Comparison of ENCODE assay signal across 8 mouse cellular contexts in genomic region chr7:80828146-80828860, GRCm38 (mm10). TPM values are rescaled to one million over a fixed set of nuclear protein-coding genes. Genes with fewer than 3 reads are reported as not detected.
DNase-seq lines count a peak whose midpoint lies in the region; ATAC-seq and TF ChIP-seq lines count a peak whose summit lies in the region.

No protein-coding gene starts in this region.

- H3K36me3 ChIP-seq in heart, embryonic 10.5 days, result no peaks in the 10 kb centered on the region
- H3K36me3 ChIP-seq in CH12.LX (replicated peaks in 1 of 2; ENCODE audit: control insufficient read depth in 1 of 2, insufficient read depth in 1 of 2, low read length in 1 of 2), result no peaks in the 10 kb centered on the region
- H3K36me3 ChIP-seq in kidney, embryonic 16.5 days (ENCODE audit: insufficient read depth, low read length), result no peaks in the 10 kb centered on the region

- peaks cover 12% of the 10 kb centered on the region; the same call in 1 of the 2 replicates for H3K4me1 ChIP-seq in heart, embryonic 10.5 days
- peaks cover 24 to 53% of the 10 kb centered on the region in 2 experiments for H3K4me1 ChIP-seq in CH12.LX (ENCODE audit: control insufficient read depth in 1 of 2, insufficient read depth in 2 of 2)
- H3K4me1 ChIP-seq in kidney, embryonic 16.5 days (ENCODE audit: insufficient read depth, low read length), result peaks cover 41% of the 10 kb centered on the region

- no peaks in the 10 kb centered on the region for H3K27me3 ChIP-seq in heart, embryonic 10.5 days (ENCODE audit: insufficient read depth, poor library complexity, severe bottlenecking)
- no peaks in the 10 kb centered on the region for H3K27me3 ChIP-seq in CH12.LX (replicated peaks)
- H3K27me3 ChIP-seq in kidney, embryonic 16.5 days (ENCODE audit: insufficient read depth, low read length), result no peaks in the 10 kb centered on the region

- no peaks in the 10 kb centered on the region for H3K9me3 ChIP-seq in heart, embryonic 10.5 days
- H3K9me3 ChIP-seq in CH12.LX (replicated peaks; ENCODE audit: low read length), result no peaks in the 10 kb centered on the region
- no peaks in the 10 kb centered on the region for H3K9me3 ChIP-seq in kidney, embryonic 16.5 days (ENCODE audit: low read length)

- peak; percentile 39 to 47 for DNase-seq in heart, adult 18-20 months
- DNase-seq in heart, embryonic 10.5 days (ENCODE audit: low spot score), result no peak
- peak; percentile 61 for DNase-seq in CH12.LX (ENCODE audit: extremely low read depth)
- DNase-seq in fibroblast of lung, adult 2 months (ENCODE audit: low read depth), result peak; percentile 98
- DNase-seq in naive thymus-derived CD4-positive, alpha-beta T cell, adult 2 months (ENCODE audit: low read depth), result peak; percentile 78
- no peak for DNase-seq in left cerebral cortex, adult 9 months (ENCODE audit: low spot score in 2 of 2)
- no peak for DNase-seq in spleen, adult 12 weeks (ENCODE audit: low spot score)

- dilution Hi-C loops in CH12.LX (cut with MboI; ENCODE audit: extremely low pct_ligation_motif_present, extremely low pct_unique_long_range_greater_than_20kb, low sequenced_read_pairs), result no loop called here

- TF ChIP-seq RAD21 in CH12.LX (IDR thresholded peaks at IDR 0.05; ENCODE audit: low read depth, low read length), result no peak

- H3K79me2 ChIP-seq in CH12.LX (replicated peaks; ENCODE audit: control insufficient read depth, extremely low read depth, insufficient read depth, poor library complexity, severe bottlenecking), result no peaks in the 10 kb centered on the region

- no peak for ATAC-seq in kidney, embryonic 16.5 days (ENCODE audit: low FRiP score, low TSS enrichment)

- no peak overlapping the region for H3K4me3 ChIP-seq in heart, embryonic 10.5 days
- H3K4me3 ChIP-seq in CH12.LX (replicated peaks in 1 of 3; ENCODE audit: low read depth in 2 of 3, low read length in 2 of 3, poor library complexity in 1 of 3), result no peak overlapping the region
- H3K4me3 ChIP-seq in kidney, embryonic 16.5 days (ENCODE audit: low read length), result no peak overlapping the region

- in situ Hi-C loops in CH12.LX (cut with MboI; ENCODE audit: low pct_ligation_motif_present, low pct_unique_long_range_greater_than_20kb, low sequenced_read_pairs), result loop anchor here (25.0 kb wide), 1 partner anchor 441 kb away; the partner anchor contains the start of gene Fes

- WGBS in heart, embryonic 10.5 days, result 77% methylated on average over 18 of the region's 18 CpGs
- WGBS in kidney, embryonic 16.5 days, result 67% methylated on average over 18 of the region's 18 CpGs

- no peak overlapping the region for H3K27ac ChIP-seq in heart, embryonic 10.5 days
- no peak overlapping the region for H3K27ac ChIP-seq in CH12.LX (ENCODE audit: insufficient read depth, low read depth)
- H3K27ac ChIP-seq in kidney, embryonic 16.5 days (ENCODE audit: low read length), result no peak overlapping the region

- no peak overlapping the region for H3K9ac ChIP-seq in CH12.LX (ENCODE audit: insufficient read depth, low read depth)
- no peak overlapping the region for H3K9ac ChIP-seq in kidney, embryonic 16.5 days (replicated peaks; ENCODE audit: low read length)

- no peak overlapping the region for H3K4me2 ChIP-seq in CH12.LX (ENCODE audit: insufficient read depth, low read depth, poor library complexity, severe bottlenecking)
- no peak overlapping the region for H3K4me2 ChIP-seq in kidney, embryonic 16.5 days (replicated peaks; ENCODE audit: low read depth, low read length)

- no peak for TF ChIP-seq CTCF in CH12.LX (conservative IDR thresholded peaks at IDR 0.05 in 1 of 2, IDR thresholded peaks at IDR 0.05 in 1 of 2; ENCODE audit: low read depth in 2 of 2, low read length in 2 of 2)

- no peak for TF ChIP-seq POLR2A in CH12.LX (IDR thresholded peaks at IDR 0.05; ENCODE audit: low read depth, low read length)

- TF ChIP-seq EP300 in CH12.LX (IDR thresholded peaks at IDR 0.05; ENCODE audit: low read length), result no peak

TF ChIP-seq in CH12.LX, 34 proteins besides CTCF, POLR2A, EP300 and RAD21:
- TF ChIP-seq JUN (IDR thresholded peaks at IDR 0.05; ENCODE audit: insufficient read depth, low read depth, low read length) (0 out of 2 replicates have a peak, but pooled peaks have one; percentile 17), SIN3A (IDR thresholded peaks at IDR 0.05; ENCODE audit: low read length) (no peak)

RNA-seq across cellular contexts. Expression of gene Iqgap1, which starts 2.5 kb away (rescaled TPM):
- 10 to 100 TPM; 32.7 to 35.3 TPM for total RNA-seq in heart, adult 18-20 months (2021)
- polyA plus RNA-seq in heart, embryonic 10.5 days (2016; fragmentation: Nextera tagmentation; extraction: Ambion mirVana), result 37.7 and 39.5 TPM in 2 replicates
- 77.0 and 87.5 TPM in 2 replicates for total RNA-seq in CH12.LX (2012; rRNA removed)
- total RNA-seq in CH12.LX (2014; rRNA removed), result 43.1 and 49.6 TPM in 2 replicates
- polyA plus RNA-seq in CH12.LX (2012; ENCODE audit: insufficient read length, low read depth), result 83.1 and 126 TPM in 2 replicates
- polyA plus RNA-seq in kidney, embryonic 16.5 days (2015; fragmentation: Nextera tagmentation; extraction: Ambion mirVana), result 97.7 and 101 TPM in 2 replicates

RNA-seq across cellular contexts. Expression of gene Zscan2, which starts 32.4 kb away (rescaled TPM):
- total RNA-seq in heart, adult 18-20 months (2021), result 1 to 10 TPM; 3.7 to 6.4 TPM
- polyA plus RNA-seq in heart, embryonic 10.5 days (2016; fragmentation: Nextera tagmentation; extraction: Ambion mirVana), result 2.3 and 2.5 TPM in 2 replicates
- total RNA-seq in CH12.LX (2012; rRNA removed) (2.3 and 3.7 TPM in 2 replicates), CH12.LX (2014; rRNA removed) (0.82 and 1.3 TPM in 2 replicates)
- polyA plus RNA-seq in CH12.LX (2012; ENCODE audit: insufficient read length, low read depth), result 1.7 TPM in 2 replicates
- 3.0 and 3.2 TPM in 2 replicates for polyA plus RNA-seq in kidney, embryonic 16.5 days (2015; fragmentation: Nextera tagmentation; extraction: Ambion mirVana)

Comparison
In these comparisons a context has a peak if more than half of its experiments do, and no peak if none do; other contexts are left out.
1. DNase-seq: peak in heart, adult 18-20 months (2 of 2), CH12.LX (single experiment), fibroblast of lung, adult 2 months (single experiment) and naive thymus-derived CD4-positive, alpha-beta T cell, adult 2 months (single experiment); none in heart, embryonic 10.5 days (single experiment), left cerebral cortex, adult 9 months (0 of 2) and spleen, adult 12 weeks (single experiment).